Mouse (Mus musculus) lung, adult 2 months (tissue): Measurements from ENCODE around the gene Appbp2. TPM values are rescaled to one million over a fixed set of nuclear protein-coding genes. Genes with fewer than 3 reads are reported as not detected.
A peak's percentile ranks its signal among the peaks of the same experiment; 100 is the strongest.

Experiments
- DNase-seq: peaks from one replicate; pipeline ENCODE4 v3.0.0; 2022
- H3K4me1 ChIP-seq: fragments of 200-500 bp; 2 replicates; pipeline ENCODE4 v1.6.1; 2011; ENCODE audit warnings: low read length; ENCODE audit not compliant: control insufficient read depth, insufficient read depth
- H3K4me3 ChIP-seq: fragments of 200-500 bp; replicated peaks from 2 replicates; pipeline ENCODE3; 2011; ENCODE audit warnings: low read depth, mild to moderate bottlenecking, control low read depth, low read length; ENCODE audit errors: extremely low read depth
- CTCF ChIP-seq: fragments of 200-500 bp; IDR thresholded peaks from 2 replicates; pipeline ENCODE4 v1.5.1; 2011; ENCODE audit warnings: mild to moderate bottlenecking, low read length, control low read depth; ENCODE audit not compliant: insufficient read depth
- POLR2A ChIP-seq: fragments of 200-500 bp; IDR thresholded peaks from 2 replicates; pipeline ENCODE4 v1.6.1; 2011; ENCODE audit warnings: low read depth, mild to moderate bottlenecking, control low read depth, low read length, borderline replicate concordance; ENCODE audit errors: extremely low read depth
- whole genome bisulfite sequencing: fragments of 180-500 bp; shearing (Covaris S2); methylation state at CpG from one replicate; pipeline ENCODE4 v1.1.7; 2018; 5-methylcytosine and 5-hydroxymethylcytosine counted together
- polyA plus RNA-seq: library from polyadenylated mRNA; depleted of rRNA; stranded (reverse); fragments of >200 nt; gene quantifications from 2 replicates; pipeline ENCODE4 v1.2.3, GENCODE M21; 2012

Gene Appbp2
- polyA plus RNA-seq, 1 experiment: 11.1 TPM

DNA sequence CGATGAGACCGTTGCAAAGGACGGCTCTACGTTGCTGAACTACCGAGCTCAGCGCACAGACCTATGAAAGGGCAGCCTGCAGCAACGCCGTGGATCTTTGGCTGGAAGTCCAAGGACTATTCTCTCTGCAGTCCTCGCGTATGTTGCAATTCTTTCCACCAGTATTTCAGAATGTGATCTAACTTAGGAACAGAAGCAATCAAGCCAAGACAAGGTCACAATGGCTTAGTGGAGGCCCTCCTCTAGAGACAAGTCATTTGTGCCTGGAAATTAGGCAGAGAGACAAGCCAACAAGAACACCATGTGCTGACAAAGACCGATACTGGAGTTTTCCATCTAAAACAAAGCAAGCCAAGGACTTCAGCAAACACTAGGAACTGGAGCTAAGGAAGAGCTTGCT is 24.0 kb upstream of the Appbp2 start:
- 65% methylated on average over 11 of the region's 11 CpGs for WGBS
- no peak for DNase-seq
- TF ChIP-seq CTCF (no peak), POLR2A (peak; percentile 22; the same call in 1 of the 2 replicates)
- Histone ChIP-seq H3K4me3 (no peak overlapping the region), H3K4me1 (no peaks in the 10 kb centered on the region)

DNA sequence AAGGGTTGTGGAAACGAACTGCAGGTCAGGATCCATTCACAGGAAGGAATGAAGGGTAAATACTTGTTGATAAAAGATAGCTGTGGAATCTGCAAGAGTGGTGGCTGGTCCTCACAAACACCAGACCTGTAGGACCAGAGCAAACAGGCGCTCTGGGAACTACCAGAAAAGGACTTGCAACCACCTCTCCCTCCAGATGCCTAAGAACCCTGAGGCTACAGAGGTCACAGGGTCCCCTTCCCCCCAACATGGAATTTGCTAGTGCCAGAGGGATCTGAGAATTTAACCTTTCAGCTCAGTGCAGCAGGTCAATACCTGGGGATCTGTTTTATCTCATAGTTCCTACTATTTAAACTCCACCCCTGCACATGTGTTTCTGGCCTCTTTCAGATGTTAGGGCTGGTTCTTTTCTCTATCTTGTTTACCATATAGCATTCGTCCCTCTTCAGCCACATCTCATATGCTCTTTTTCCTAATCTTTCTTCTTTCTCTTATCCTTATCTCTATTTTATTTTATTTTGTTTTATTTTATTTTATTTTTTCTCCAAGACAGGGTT is 20.6 kb upstream of the Appbp2 start:
- DNase-seq: no peak
- TF ChIP-seq CTCF: no peak
- TF ChIP-seq POLR2A: no peak
- H3K4me1 ChIP-seq: no peaks in the 10 kb centered on the region
- WGBS: 52% methylated on average over 3 of the region's 3 CpGs
- H3K4me3 ChIP-seq: no peak overlapping the region

- WGBS: 70% methylated on average over 7 of the region's 7 CpGs
- DNase-seq: no peak
- TF ChIP-seq CTCF (no peak), POLR2A (no peak)
- Histone ChIP-seq H3K4me3 (no peak overlapping the region), H3K4me1 (no peaks in the 10 kb centered on the region)
Measured at GRCm38 (mm10) chr11:85253641-85254040, 18.7 kb upstream of the Appbp2 start.

DNA sequence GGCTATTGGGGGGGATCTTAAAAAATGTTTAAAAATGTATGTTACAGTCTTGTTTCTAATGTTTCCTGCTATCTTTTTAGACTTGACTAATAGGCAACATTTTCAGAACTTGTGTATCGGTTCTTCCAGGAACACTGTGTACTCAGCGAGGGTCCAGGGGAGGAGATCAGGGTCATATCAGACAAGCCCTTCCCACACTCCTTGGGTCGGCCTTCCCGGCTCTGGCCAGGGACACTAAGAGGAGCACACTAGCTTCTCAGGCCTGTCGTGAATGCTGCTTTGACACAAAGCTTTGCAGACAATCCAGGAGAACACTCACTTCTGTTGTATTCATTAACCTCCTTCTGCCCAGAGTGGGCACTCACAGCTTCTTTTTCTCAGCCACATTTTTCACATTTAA is 18.1 kb upstream of the Appbp2 start:
- no peak for DNase-seq
- TF ChIP-seq CTCF: no peak
- TF ChIP-seq POLR2A: no peak
- no peak overlapping the region for H3K4me3 ChIP-seq
- 76% methylated on average over 5 of the region's 5 CpGs for WGBS
- no peaks in the 10 kb centered on the region for H3K4me1 ChIP-seq

DNA sequence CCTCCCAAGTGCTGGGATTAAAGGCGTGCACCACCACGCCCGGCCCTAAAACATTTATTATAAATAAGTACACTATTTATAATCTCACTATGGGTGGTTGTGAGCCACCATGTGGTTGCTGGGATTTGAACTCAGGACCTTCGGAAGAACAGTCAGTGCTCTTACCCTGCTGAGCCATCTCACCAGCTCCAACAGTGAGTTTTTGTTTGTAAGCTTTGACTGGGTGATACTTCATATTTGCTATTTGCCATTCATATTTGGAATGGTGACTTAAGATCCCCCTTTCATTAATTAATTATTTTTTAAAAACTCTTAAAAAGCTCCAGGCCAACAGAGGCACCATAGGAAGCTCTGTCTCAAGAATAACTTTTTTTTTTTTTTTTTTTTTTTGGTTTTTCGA is 17.0 kb upstream of the Appbp2 start:
- 96% methylated on average over 5 of the region's 5 CpGs for WGBS
- no peak for DNase-seq
- TF ChIP-seq POLR2A: no peak
- TF ChIP-seq CTCF: no peak
- Histone ChIP-seq H3K4me1 (no peaks in the 10 kb centered on the region), H3K4me3 (no peak overlapping the region)

DNA sequence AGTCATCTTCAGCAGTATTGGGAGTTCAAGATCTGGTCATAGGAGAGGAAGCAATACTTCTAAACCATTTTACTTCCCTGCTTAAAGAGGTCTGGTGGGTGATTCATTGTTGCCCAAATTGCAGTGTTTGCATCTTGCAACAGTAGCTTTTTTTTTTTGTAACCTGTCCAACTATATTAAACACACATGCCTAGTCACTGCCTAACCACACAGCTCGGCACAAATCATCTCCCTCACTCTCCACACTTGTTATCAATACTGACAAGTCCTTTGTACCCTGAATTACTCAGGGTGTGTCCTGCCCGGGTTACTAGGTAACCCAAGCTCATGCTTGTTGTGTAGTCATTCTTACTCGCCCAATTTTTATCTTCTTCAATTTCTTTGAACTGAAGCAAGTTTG is 15.5 kb upstream of the Appbp2 start:
- TF ChIP-seq CTCF (no peak), POLR2A (no peak)
- DNase-seq: no peak
- H3K4me1 ChIP-seq: no peaks in the 10 kb centered on the region
- no peak overlapping the region for H3K4me3 ChIP-seq
- 62% methylated on average over 3 of the region's 3 CpGs for WGBS

- TF ChIP-seq CTCF (no peak), POLR2A (no peak)
- WGBS: 51% methylated on average over 3 of the region's 3 CpGs
Measured at GRCm38 (mm10) chr11:85249338-85249737, 14.4 kb upstream of the Appbp2 start.

DNA sequence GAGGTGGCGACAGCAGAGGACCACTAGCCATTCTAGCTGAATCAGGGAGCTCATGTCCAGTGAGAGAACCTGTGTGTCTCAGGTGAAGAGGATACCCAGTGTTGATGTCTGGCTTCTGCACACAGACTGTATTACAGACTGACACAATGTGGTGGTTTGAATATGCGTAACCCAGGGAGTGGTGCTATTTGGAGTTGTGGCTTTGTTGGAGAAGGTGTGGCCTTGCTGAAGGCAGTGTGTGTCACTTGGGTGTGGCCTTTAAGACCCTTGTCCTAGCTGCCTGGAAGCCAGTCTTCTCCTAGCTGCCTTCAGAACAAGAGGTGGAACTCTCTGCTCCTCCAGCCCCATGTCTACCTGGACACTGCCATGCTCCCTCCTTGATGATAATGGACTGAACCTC is 13.2 kb upstream of the Appbp2 start:
- no peak for TF ChIP-seq CTCF
- TF ChIP-seq POLR2A: no peak
- Histone ChIP-seq H3K4me3 (no peak overlapping the region), H3K4me1 (no peaks in the 10 kb centered on the region)
- no peak for DNase-seq
- 93% methylated on average over 2 of the region's 2 CpGs for WGBS

More at GRCm38 (mm10) chr11:85249338-85249737, 14.4 kb upstream of the Appbp2 start:
- DNase-seq: no peak
- Histone ChIP-seq H3K4me1 (no peaks in the 10 kb centered on the region), H3K4me3 (no peak overlapping the region)

DNA sequence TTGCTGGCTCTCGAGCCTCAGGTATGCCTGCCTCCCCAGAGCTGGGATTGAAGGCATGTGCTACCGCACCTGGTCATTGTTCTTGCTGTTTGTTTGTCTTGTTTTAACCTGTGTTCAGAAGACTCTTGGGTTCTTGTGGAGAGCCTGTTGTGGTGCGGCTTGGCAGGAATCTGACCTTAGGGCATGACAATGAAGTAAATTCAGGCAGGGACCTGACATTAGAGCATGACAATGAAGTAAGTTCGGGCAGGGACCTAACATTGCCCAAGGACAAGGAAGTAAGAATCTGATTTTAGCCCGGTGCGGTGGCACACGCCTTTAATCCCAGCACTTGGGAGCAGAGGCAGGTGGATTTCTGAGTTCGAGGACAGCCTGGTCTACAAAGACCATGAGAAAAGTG is 6.3 kb upstream of the Appbp2 start:
- H3K4me3 ChIP-seq: no peak overlapping the region
- WGBS: 87% methylated on average over 8 of the region's 8 CpGs
- no peak for DNase-seq
- TF ChIP-seq POLR2A (no peak), CTCF (no peak)
- H3K4me1 ChIP-seq: no peaks in the 10 kb centered on the region

DNA sequence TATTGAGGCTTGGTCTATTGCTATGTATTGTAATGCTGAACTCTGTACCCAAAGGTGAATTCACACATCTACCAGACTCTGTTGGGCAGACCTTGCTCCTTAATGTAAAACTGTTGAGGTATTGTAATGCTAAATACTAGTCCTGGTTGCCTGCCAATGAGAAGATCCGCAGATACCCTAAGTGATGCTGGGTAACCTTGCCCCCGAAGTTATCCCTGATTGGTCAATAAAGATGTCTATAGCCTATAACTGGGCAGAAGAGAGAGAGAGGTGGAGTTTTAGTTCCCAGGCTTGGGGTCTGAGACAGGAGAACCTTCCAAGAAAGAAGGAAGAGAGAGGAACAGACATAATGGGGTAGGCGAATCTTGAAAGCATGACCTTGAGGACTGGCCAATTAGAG is 5.3 kb upstream of the Appbp2 start:
- TF ChIP-seq POLR2A (no peak), CTCF (no peak)
- H3K4me1 ChIP-seq: no peaks in the 10 kb centered on the region
- 86% methylated on average over 3 of the region's 3 CpGs for WGBS
- no peak for DNase-seq
- no peak overlapping the region for H3K4me3 ChIP-seq
